Mouse (Mus musculus) ES-Bruce4 (cell line): ENCODE measurements at regions not wholly inside any gene's neighbourhood (a gene's known extent, or its start where the extent isn't known, plus 50 kb on each side); places are given as distances from the start of the nearest gene placed in this dataset.

Source experiments
- CTCF ChIP-seq: IDR thresholded peaks from one replicate; pipeline ENCODE4 v1.8.1; 2011; ENCODE audit warnings: low read depth, low read length
- POLR2A ChIP-seq: IDR thresholded peaks from one replicate; pipeline ENCODE4 v1.8.1; 2011; ENCODE audit warnings: low read length; ENCODE audit not compliant: insufficient read depth

GRCm38 (mm10) chr14:46663529-46663928 is 96.8 kb upstream of the Cdkn3 start:
- TF ChIP-seq POLR2A = no peak
- no peak for TF ChIP-seq CTCF
